Mouse (Mus musculus): ENCODE measurements at regions not wholly inside any gene's neighbourhood (a gene's known extent, or its start where the extent isn't known, plus 50 kb on each side); places are given as distances from the start of the nearest gene placed in this dataset.
A peak's percentile ranks its signal among the peaks of the same experiment; 100 is the strongest.

DNA sequence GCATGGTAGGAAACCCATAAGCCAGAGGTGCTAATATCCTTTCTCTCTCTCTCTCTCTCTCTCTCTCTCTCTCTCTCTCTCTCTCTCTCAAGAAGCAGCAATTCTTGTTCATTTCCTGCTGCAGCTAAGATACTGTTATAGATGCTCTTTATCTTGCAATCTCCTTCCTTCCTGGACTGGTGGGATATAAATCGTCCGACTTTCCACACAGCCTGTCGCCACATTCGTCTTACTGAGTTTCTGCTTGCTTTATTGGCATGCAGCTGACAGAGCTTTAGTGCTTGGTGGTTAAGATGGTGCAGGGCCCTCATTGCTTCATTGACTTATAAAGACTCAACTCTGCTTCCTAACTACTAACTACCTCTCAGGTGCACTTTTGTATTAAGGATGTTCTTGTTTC, 165.6 kb downstream of the Kdr start:
- Histone ChIP-seq H3K4me3 (replicated peaks in 1 of 3; ENCODE audit: low read depth in 2 of 3, low read length in 2 of 3, poor library complexity in 1 of 3) (no peak overlapping the region), H3K36me3 (replicated peaks in 1 of 2; ENCODE audit: control insufficient read depth in 1 of 2, insufficient read depth in 1 of 2, low read length in 1 of 2) (no peaks in the 10 kb centered on the region), H3K9ac (ENCODE audit: insufficient read depth, low read depth) (no peak overlapping the region), H3K9me3 (replicated peaks; ENCODE audit: low read length) (no peaks in the 10 kb centered on the region), H3K27me3 (replicated peaks) (no peaks in the 10 kb centered on the region), H3K4me1 (ENCODE audit: control insufficient read depth in 1 of 2, insufficient read depth in 2 of 2) (peaks cover 0 to 16% of the 10 kb centered on the region in 2 experiments; a peak in 2 of 4 replicates), H3K27ac (ENCODE audit: insufficient read depth, low read depth) (no peak overlapping the region), H3K4me2 (ENCODE audit: insufficient read depth, low read depth, poor library complexity, severe bottlenecking) (no peak overlapping the region), H3K79me2 (replicated peaks; ENCODE audit: control insufficient read depth, extremely low read depth, insufficient read depth, poor library complexity, severe bottlenecking) (no peaks in the 10 kb centered on the region)
- no peak for DNase-seq (ENCODE audit: extremely low read depth)
- no peak for TF ChIP-seq USF1 (IDR thresholded peaks at IDR 0.05; ENCODE audit: low read depth, low read length)
- no peak for TF ChIP-seq CHD2 (IDR thresholded peaks at IDR 0.05; ENCODE audit: low read length)
- no peak for TF ChIP-seq SIN3A (IDR thresholded peaks at IDR 0.05; ENCODE audit: low read length)
- no peak for TF ChIP-seq RAD21 (IDR thresholded peaks at IDR 0.05; ENCODE audit: low read depth, low read length)
- no peak for TF ChIP-seq ZKSCAN1 (IDR thresholded peaks at IDR 0.05; ENCODE audit: borderline replicate concordance, low read depth, low read length)
- no peak for TF ChIP-seq JUND (conservative IDR thresholded peaks at IDR 0.05; ENCODE audit: low read depth, low read length)
- TF ChIP-seq EP300 (IDR thresholded peaks at IDR 0.05; ENCODE audit: low read length) = no peak
- no peak for TF ChIP-seq TBP (conservative IDR thresholded peaks at IDR 0.05; ENCODE audit: low read depth, low read length)
- no peak for TF ChIP-seq TCF12 (IDR thresholded peaks at IDR 0.05; ENCODE audit: low read depth, low read length)
- no peak for TF ChIP-seq E2F4 (IDR thresholded peaks at IDR 0.05; ENCODE audit: insufficient replicate concordance, low read depth, low read length)
- TF ChIP-seq CTCF (conservative IDR thresholded peaks at IDR 0.05 in 1 of 2, IDR thresholded peaks at IDR 0.05 in 1 of 2; ENCODE audit: low read depth in 2 of 2, low read length in 2 of 2) = no peak
- no peak for TF ChIP-seq BHLHE40 (IDR thresholded peaks at IDR 0.05; ENCODE audit: low read depth, low read length)
- no peak for TF ChIP-seq NELFE (IDR thresholded peaks at IDR 0.05; ENCODE audit: low read depth, low read length)
- TF ChIP-seq ZNF384 (IDR thresholded peaks at IDR 0.05; ENCODE audit: low read depth, low read length) = no peak
- TF ChIP-seq UBTF (IDR thresholded peaks at IDR 0.05; ENCODE audit: low read depth, low read length) = no peak
- in situ Hi-C loops (cut with MboI; ENCODE audit: low pct_ligation_motif_present, low pct_unique_long_range_greater_than_20kb, low sequenced_read_pairs) (no loop called here), dilution Hi-C loops (cut with MboI; ENCODE audit: extremely low pct_ligation_motif_present, extremely low pct_unique_long_range_greater_than_20kb, low sequenced_read_pairs) (no loop called here)

DNA sequence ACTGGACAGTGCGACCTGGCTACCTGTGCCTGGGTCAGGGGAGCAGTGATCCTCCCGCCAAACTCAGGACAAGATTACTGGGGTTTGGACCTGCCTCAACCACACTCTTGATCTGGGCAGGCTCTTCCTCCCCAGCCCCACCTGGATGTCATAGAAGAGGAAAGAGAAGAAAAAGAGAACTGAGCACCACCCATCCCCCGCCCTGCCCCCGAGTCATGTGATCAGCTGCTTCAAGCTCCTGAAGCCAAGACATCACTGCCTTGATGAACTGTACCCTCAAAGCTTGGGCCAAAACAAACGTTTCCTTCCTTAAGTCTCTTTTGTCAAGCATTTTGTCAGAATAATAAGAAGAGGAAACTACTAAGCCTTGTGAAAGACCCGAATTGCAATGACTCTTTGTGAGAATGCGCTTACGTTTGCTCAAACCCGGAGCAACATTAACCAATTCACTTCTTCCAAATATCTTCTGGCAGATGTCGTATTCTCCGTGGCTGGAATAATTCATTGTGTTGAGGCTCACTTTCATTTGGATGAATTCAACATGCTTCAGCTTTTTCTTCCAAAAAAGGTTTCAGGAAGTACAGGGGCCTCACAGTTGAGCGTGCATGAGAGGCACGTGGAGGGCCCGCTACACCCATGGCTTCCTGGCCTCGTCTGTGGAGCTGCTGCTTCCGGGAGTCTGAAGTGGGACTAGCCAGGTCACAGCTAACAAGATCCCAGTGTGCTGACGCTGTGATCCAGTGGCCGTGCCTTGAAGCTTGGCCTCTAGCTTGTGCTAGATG, 169.5 kb downstream of the Kdr start:
- H3K9ac ChIP-seq (ENCODE audit: insufficient read depth, low read depth) = no peak overlapping the region
- H3K36me3 ChIP-seq (replicated peaks in 1 of 2; ENCODE audit: control insufficient read depth in 1 of 2, insufficient read depth in 1 of 2, low read length in 1 of 2) = no peaks in the 10 kb centered on the region
- H3K79me2 ChIP-seq (replicated peaks; ENCODE audit: control insufficient read depth, extremely low read depth, insufficient read depth, poor library complexity, severe bottlenecking) = no peaks in the 10 kb centered on the region
- DNase-seq (ENCODE audit: extremely low read depth) = peak; percentile 54
- H3K4me2 ChIP-seq (ENCODE audit: insufficient read depth, low read depth, poor library complexity, severe bottlenecking) = no peak overlapping the region
- dilution Hi-C loops (cut with MboI; ENCODE audit: extremely low pct_ligation_motif_present, extremely low pct_unique_long_range_greater_than_20kb, low sequenced_read_pairs) (no loop called here), in situ Hi-C loops (cut with MboI; ENCODE audit: low pct_ligation_motif_present, low pct_unique_long_range_greater_than_20kb, low sequenced_read_pairs) (no loop called here)
- no peak overlapping the region for H3K27ac ChIP-seq (ENCODE audit: insufficient read depth, low read depth)
- H3K4me3 ChIP-seq (replicated peaks in 1 of 3; ENCODE audit: low read depth in 2 of 3, low read length in 2 of 3, poor library complexity in 1 of 3) = no peak overlapping the region
- peaks cover 0 to 18% of the 10 kb centered on the region in 2 experiments; a peak in 2 of 4 replicates for H3K4me1 ChIP-seq (ENCODE audit: control insufficient read depth in 1 of 2, insufficient read depth in 2 of 2)
- H3K9me3 ChIP-seq (replicated peaks; ENCODE audit: low read length) = peaks cover 11% of the 10 kb centered on the region
- H3K27me3 ChIP-seq (replicated peaks) = no peaks in the 10 kb centered on the region
- no peak for TF ChIP-seq ETS1 (conservative IDR thresholded peaks at IDR 0.05; ENCODE audit: low read depth, low read length)
- TF ChIP-seq HCFC1 (IDR thresholded peaks at IDR 0.05; ENCODE audit: low read depth, low read length) = no peak
- no peak for TF ChIP-seq CTCF (conservative IDR thresholded peaks at IDR 0.05 in 1 of 2, IDR thresholded peaks at IDR 0.05 in 1 of 2; ENCODE audit: low read depth in 2 of 2, low read length in 2 of 2)
- no peak for TF ChIP-seq SMC3 (IDR thresholded peaks at IDR 0.05; ENCODE audit: low read depth, low read length)
- TF ChIP-seq JUND (conservative IDR thresholded peaks at IDR 0.05; ENCODE audit: low read depth, low read length) = no peak
- TF ChIP-seq EP300 (IDR thresholded peaks at IDR 0.05; ENCODE audit: low read length) = no peak
- TF ChIP-seq CHD1 (IDR thresholded peaks at IDR 0.05; ENCODE audit: low read depth, low read length) = no peak
- TF ChIP-seq GABPA (IDR thresholded peaks at IDR 0.05; ENCODE audit: insufficient replicate concordance, low read depth, low read length) = no peak
- no peak for TF ChIP-seq POLR2AphosphoS2 (IDR thresholded peaks at IDR 0.05; ENCODE audit: low read depth, low read length)
- TF ChIP-seq E2F4 (IDR thresholded peaks at IDR 0.05; ENCODE audit: insufficient replicate concordance, low read depth, low read length) = no peak
- TF ChIP-seq MEF2A (IDR thresholded peaks at IDR 0.05; ENCODE audit: borderline replicate concordance, low read depth, low read length) = no peak
- TF ChIP-seq IRF4 (IDR thresholded peaks at IDR 0.05; ENCODE audit: low read depth, low read length) = no peak

Data from CH12.LX (cell line).